Mouse (Mus musculus) right cerebral cortex, adult 2 months (tissue): ENCODE results near the gene Ube2u.
"Not testable (repeated sequence)": the region's sequence is repeated elsewhere in the genome, so short reads cannot be mapped to it uniquely, and the experiment has no call there.

Source experiments
- DNase-seq, 2 experiments: peaks; one replicate each; pipeline ENCODE4 v3.0.0; 2021 to 2022; ENCODE audit warnings: low spot score in 2 of 2

Gene Ube2u

DNA sequence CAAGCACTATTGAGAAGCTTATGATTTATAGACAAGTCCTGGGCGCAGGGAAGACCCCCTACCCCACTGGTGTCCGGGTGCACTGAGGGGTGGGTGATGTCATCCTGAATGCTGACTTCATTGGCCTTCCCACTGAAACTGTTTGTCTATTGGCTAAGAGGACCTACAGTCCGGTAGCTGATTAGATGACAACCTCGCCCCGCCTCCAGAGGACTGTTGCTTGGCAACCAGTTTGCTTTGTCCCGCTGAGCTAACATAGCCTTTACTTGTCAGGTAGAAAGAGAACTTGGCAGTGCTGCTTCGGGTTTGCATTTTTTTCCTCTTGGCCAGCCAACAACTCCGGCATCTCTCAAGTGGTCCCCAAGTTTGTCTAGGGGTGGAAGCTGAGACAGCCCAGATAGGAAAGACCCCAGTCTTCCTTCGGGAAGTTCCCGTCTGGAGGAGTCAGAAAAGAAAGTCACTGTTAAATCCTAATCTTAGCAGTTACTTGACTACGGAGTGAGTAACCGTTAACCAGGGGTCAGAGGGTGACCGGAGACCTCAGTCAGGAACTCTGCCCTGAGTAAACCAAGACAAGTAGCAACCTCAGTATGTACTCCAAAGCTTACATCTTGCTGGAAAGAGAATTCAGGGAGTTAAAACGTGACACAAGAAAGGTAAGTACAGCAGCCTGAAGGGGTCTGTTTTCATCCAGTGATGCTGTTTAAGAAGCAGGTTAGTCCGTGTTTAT lies at the start of gene Ube2u:
Gene Ube2u, plus strand, starts transcription at position 258 of the 730 bp plus-strand sequence.
- DNase-seq: peak; percentile 15 to 42

DNA sequence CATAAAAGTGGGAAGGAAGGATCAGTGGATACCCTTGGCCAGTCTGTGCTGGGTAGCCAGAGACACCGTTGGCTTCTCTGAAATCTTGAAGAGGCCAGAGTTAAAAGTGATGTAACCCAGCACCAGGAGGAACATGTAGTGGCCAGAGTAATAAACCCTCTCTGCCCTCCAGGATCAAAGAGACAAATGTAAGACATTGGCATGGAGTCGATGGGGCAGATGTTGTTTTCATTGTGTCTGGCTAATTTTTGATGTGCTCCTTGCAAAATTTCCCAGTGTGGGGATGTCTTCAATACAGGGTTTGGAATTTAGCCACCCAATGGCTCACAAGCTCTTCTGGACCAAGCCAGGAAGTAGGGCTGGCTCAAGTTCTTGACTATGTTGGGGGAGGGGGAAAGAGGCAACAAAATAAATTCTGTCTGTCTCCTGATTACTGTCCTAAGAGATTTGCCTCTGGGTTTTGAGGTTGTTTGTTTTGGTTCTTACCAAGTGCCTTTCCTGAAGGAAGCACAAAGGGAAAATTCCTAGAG lies 49.2 kb upstream of the Ube2u start:
- DNase-seq: no peak

DNA sequence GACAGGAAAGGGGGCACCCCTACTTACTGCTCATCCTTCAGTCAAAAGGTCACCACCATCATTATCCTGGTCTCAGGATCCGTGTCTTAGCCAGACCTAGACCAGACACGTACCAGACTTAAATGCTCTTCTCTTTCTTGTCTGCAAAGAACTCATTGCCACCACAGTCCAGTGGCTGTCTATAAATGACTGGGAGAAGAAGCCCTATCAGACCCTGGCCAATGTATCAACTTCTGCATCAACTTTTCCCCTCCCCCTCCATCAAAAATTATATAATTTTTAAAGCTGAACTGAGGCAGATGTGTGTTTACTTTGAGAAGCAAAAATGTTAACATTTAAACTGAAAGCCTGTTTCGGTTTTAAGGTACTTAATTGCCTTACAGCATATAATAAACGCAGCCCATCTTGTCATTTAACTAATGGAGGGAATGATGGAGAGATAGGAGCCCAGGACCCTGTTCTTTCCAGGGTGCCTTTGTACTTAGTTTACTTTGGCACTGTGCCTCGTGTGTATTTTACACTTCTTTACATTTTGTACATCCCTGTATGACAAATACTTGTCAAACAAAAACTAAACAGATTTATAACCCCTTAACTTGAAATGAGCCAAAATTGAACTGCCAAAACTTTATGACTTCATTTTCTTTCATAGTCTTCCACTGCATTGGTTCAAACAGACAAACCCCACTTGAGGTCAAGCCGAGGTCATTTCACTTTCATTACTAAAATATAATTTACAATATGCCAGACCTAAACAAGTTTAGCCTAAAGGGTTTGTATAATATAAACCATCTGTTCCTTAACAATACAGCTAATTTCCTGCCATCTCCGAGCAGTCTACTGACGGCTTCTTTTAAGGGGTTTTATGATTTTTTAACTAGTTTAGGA lies 43.1 kb upstream of the Ube2u start:
- DNase-seq: no peak

DNA sequence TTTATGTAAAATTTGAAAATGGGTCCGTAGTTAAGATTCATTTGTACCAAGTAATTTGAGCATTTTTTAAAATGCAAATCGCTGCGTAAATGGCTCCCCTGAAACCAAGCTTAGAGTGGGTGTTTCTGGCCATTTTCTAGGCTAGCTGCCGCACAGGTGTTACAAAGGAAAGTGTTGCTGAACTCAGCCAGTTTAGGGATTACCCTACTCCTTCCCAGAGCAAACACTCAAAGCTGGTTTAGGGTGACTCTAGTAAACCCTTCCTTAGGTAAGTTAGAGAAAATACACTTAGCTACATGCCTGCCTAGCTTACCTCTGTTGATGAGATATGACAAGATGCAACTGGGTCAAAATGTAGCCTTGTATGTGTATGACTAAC lies 42.5 kb upstream of the Ube2u start:
- no peak for DNase-seq

DNA sequence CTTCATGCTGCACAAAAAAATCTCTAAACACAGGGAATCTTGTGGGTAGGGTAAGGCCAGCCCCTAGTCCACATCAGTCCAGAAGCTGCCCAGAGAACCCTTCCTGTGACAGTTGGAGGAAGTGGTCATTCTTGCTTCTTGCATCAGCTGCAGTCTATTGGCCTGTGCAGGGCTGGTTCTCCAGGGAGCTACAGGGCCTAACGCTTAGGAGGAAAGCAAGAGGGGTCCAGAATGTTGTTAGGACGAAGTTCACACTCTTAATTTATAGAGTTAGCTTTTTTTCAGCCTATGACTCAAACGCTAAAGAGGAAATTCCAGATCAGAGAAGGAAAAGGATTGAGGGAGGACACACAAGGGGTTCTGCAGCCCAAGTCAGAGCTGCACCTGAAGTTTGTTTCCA lies 31.8 kb upstream of the Ube2u start:
- DNase-seq: no peak

GRCm38 (mm10) chr4:100462493-100463120 lies 16.0 kb upstream of the Ube2u start:
- DNase-seq: no peak

DNA sequence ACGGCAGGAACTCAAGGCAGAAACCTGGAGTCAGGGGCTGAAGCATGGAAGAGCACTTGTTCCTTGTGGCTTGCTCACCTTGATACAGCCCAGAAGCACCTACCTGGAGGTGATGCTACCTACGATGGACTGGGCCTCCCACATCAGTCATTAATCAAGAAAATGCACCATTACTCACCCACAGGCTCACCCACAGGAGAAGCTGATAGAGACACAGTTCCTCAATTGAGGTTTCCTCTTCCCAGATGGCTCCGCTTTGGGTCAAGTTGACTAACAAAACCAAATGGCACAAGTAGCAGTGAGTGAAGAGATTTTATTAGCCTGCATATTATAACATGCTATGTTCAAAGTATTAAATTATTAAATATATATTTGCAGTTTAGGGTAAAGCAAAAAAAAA lies 9.8 kb downstream of the Ube2u start:
- DNase-seq: no peak

DNA sequence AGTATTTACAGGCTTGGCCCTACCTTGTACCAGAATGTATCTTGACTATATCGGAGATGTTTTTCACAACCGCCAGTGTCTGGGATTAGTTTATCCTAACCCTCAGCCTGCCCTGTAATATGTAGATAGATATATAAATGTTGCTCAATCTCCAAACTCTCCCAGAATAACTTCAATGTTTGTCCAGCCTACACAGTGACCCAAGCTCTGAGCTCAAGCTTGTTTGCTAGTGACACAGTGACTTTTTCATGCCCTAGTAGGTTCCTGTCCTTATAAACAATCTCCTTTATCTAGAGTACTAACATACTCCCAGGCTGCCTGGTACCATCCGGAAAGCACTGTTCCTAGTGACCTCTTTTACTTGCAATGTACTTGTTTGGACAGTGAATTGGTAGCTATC lies 16.5 kb downstream of the Ube2u start:
- DNase-seq: no peak

- no peak for DNase-seq
These were observed 17.9 kb downstream of the Ube2u start for GRCm38 (mm10) chr4:100496521-100496920.

DNA sequence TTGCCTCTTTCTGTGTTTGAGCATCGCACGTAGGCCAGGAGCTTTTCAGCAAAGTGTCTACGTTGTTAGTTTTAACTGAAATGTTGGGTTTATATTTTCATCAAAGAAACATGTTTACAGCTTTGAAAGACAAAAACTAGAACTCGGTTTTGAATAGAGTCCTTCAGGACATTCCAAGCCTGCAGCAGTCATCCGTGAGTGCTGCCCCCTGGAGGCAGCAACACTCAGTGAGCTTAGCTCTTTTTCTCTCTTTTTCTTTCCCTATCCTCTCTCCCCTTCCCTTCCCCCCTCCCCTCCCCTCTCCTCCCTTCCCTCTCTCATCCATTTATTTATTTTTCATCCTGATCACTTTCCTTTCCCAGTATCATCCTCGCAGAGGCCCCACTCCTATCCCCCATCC lies 19.5 kb downstream of the Ube2u start:
- DNase-seq: no peak

DNA sequence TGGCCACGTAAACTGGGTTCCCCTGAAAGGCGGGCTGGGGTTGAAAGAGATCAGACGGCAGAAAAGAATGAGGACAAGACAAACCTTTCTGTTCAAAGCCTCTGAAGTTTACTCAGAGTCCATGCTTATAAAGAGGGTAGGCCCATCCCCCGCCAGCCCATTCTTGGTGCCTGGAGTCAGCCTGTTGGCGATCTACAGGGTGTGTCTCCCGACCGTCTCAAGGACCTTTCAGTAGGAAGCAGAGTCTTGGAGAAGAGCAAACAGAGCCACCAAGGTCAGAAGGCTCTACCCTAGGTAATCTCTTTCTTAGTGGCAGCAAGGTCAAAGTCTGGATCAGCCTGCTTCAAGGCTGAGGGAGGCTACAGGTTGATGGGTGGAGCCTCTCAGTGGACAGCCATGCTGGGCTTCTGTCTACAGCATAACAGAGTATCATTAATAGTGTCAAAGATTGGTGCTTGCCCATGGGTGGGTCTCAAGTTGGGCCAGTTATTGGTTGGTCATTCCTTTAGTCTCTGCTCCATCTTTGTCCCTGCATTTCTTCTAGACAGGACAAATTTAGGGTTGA lies 20.5 kb downstream of the Ube2u start:
- not testable (repeated sequence) for DNase-seq

DNA sequence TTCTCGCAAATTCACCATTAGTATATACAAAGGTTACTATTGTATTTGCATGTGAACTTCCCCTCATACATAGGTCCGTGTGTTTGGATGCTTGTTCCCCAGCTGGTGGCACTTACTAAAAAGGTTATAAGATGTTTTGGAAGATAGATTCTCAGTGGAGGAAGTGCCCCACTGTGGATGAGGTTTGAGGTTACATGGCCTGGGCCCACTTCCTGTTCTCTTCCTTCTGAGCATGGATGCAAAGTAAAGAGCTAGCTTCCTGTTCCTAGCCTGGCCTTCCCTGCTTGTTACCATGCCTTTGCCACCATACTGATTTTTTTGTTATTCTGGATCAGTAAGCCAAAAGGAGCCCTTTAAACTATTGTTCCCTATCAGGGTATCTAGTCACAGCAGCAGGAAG lies 24.7 kb downstream of the Ube2u start:
- no peak for DNase-seq

- no peak for DNase-seq
These were observed 39.0 kb downstream of the Ube2u start for GRCm38 (mm10) chr4:100517646-100518045.

DNA sequence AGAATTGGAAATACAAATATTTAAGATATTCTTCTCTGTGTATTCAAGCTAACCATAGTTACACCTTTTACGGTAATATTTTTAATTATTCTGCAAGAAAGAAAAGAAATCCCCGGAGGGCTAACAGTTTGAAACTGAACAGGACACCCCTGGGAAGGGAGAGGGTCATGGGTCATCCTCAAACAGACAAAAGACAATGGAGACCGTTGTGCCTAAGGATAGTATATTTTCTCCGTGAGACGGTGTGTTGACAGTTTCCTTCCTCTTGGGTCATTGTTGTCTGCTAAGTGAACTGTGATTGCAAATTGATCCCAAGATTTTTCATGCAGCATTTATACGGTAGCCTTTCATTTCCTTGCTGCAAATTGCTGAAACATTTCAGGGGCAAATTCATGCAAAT lies 43.9 kb downstream of the Ube2u start:
- DNase-seq: no peak

DNA sequence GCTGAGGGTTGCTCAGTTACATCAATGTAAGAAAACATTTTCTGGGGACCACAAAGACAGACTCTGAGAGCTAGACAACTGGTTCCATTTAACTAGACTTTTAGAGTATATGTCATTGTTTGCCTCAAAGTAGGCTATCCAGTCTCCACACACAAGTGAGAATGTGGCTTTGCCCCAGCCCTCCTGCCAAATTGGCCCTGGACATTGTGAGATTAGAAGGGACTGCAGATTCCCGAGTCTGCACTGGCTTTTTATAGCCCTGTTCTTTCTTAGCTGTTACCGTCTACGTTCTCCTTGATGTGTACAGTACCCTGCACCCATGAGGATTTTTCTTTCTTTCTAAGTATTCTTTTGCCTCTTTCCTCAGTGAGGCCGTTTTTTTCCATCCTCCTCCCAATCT lies 46.1 kb downstream of the Ube2u start:
- DNase-seq: no peak

- no peak for DNase-seq
These were observed 47.6 kb downstream of the Ube2u start for GRCm38 (mm10) chr4:100526296-100526695.

- no peak for DNase-seq
These were observed 48.4 kb downstream of the Ube2u start for GRCm38 (mm10) chr4:100527086-100527485.

- no peak for DNase-seq
These were observed 48.9 kb downstream of the Ube2u start for GRCm38 (mm10) chr4:100527554-100528001.

GRCm38 (mm10) chr4:100533607-100534006 lies 55.0 kb downstream of the Ube2u start:
- no peak for DNase-seq

GRCm38 (mm10) chr4:100534946-100535345 lies 56.3 kb downstream of the Ube2u start:
- DNase-seq: no peak

DNA sequence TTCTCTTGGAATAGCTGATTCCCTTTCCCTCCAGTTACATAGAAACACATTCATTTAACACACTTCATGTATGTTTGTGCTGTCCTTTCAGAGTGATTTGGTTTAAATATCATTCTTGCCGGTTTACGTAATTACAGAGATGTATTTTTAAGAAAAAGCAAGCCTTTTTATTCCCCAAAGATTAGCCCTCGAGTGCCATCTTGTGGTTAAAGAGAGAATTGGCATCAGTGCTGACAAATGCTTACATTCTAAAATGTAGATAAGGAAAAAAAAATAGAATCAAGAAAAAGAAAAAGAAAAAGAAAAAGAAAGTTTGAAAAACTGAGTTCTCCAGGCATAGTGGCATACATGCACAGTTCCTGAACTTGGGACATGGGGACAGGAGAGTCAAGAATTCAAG lies 59.2 kb downstream of the Ube2u start:
- peak; percentile 43 to 65 for DNase-seq

DNA sequence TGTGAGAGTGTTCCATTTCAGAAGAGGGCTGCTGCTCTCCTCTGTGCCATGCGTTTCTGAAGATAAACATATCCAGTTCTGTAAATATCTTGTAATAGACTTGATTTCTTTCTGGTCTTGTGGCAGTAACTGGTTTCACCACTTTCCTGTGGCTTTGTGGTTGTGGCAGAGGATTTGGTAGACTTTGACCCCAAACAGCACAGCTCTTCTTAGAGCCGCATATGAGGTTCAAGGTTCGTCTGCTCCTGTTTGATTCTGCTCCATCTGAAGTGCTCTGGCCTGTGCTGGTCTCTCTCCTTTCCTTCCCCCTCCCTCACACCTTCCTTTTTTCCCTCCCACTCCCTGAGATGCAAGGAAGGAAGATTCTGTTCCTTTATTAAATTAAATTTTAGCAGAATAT lies 60.8 kb downstream of the Ube2u start:
- DNase-seq: no peak
